Mouse (Mus musculus) forebrain, postnatal 0 days (tissue): ENCODE measurements at regions not wholly inside any gene's neighbourhood (a gene's known extent, or its start where the extent isn't known, plus 50 kb on each side); places are given as distances from the start of the nearest gene placed in this dataset.
A peak's percentile ranks its signal among the peaks of the same experiment; 100 is the strongest.

Experiments used
- ATAC-seq: fragments of 200-750 bp; cut with Nextera tagmentation; 2 replicates; pipeline ENCODE4 v1.8.0; 2017; ENCODE audit warnings: mild to moderate bottlenecking, moderate library complexity
- DNase-seq: peaks from one replicate; pipeline ENCODE4 v3.0.0-alpha.2; 2015
- H3K27ac ChIP-seq: fragments of 300-500 bp; sonication (generic); 2 replicates; pipeline ENCODE4 v1.5.1; 2014; ENCODE audit warnings: low read depth, mild to moderate bottlenecking, antibody characterized with exemption, low read length, moderate library complexity, mixed read lengths
- H3K27me3 ChIP-seq: fragments of 300-500 bp; sonication (generic); 2 replicates; pipeline ENCODE4 v1.6.1; 2014; ENCODE audit warnings: mild to moderate bottlenecking, low read length, mixed read lengths; ENCODE audit not compliant: insufficient read depth
- H3K36me3 ChIP-seq: fragments of 300-500 bp; sonication (generic); 2 replicates; pipeline ENCODE4 v1.6.1; 2014; ENCODE audit warnings: mild to moderate bottlenecking, moderate library complexity; ENCODE audit not compliant: insufficient read depth
- H3K4me1 ChIP-seq: fragments of 300-500 bp; sonication (generic); 2 replicates; pipeline ENCODE4 v1.6.1; 2014; ENCODE audit warnings: antibody characterized with exemption; ENCODE audit not compliant: insufficient read depth
- H3K4me2 ChIP-seq: fragments of 300-500 bp; sonication (generic); 2 replicates; pipeline ENCODE4 v1.6.1; 2014; ENCODE audit warnings: low read depth, mild to moderate bottlenecking, moderate library complexity
- H3K4me3 ChIP-seq: fragments of 300-500 bp; sonication (generic); 2 replicates; pipeline ENCODE4 v1.5.1; 2014; ENCODE audit warnings: low read depth, low read length, mixed read lengths
- H3K9ac ChIP-seq: fragments of 300-500 bp; sonication (generic); 2 replicates; pipeline ENCODE4 v1.6.1; 2014; ENCODE audit warnings: mild to moderate bottlenecking
- H3K9me3 ChIP-seq: fragments of 300-500 bp; sonication (generic); 2 replicates; pipeline ENCODE4 v1.6.1; 2016; ENCODE audit warnings: low read length
- CTCF ChIP-seq: sonication (generic); IDR thresholded peaks from 2 replicates; pipeline ENCODE4 v1.5.1; 2016; ENCODE audit warnings: antibody characterized with exemption, control low read depth, low read depth
- WGBS: fragments of 180-500 bp; shearing (Covaris S2); extraction: QIAGEN DNeasy Blood & Tissue Kit; methylation state at CpG from one replicate; pipeline ENCODE4 v1.1.7; 2014; 5-methylcytosine and 5-hydroxymethylcytosine counted together

DNA sequence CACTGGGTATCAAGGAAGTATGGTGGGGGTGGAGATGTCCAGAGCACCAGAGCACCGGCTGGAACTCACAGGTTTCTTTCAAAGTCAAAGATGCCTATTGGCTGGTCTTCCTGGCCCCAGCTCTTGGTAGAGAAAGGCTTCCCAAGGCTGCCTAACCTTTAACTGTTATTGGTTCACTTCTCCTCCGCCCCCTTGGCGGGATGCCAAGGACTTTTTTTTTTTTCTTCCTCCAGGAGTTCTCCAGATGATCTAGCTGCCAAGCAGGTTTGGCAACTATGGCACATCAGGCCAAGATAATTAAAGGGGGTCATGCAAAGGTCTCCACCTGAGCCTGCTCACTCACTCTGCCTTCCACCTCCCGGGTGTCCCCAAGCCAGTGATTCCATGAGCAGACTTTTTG, 67.5 kb downstream of the Sc5d start:
- Histone ChIP-seq H3K4me3 (no peak overlapping the region), H3K36me3 (no peaks in the 10 kb centered on the region), H3K4me1 (no peaks in the 10 kb centered on the region), H3K4me2 (no peak overlapping the region), H3K9me3 (no peaks in the 10 kb centered on the region), H3K9ac (no peak overlapping the region), H3K27me3 (no peaks in the 10 kb centered on the region), H3K27ac (no peak overlapping the region)
- no peak for TF ChIP-seq CTCF
- DNase-seq (no peak), ATAC-seq (no peak)
- 64% methylated on average over 4 of the region's 4 CpGs for WGBS

DNA sequence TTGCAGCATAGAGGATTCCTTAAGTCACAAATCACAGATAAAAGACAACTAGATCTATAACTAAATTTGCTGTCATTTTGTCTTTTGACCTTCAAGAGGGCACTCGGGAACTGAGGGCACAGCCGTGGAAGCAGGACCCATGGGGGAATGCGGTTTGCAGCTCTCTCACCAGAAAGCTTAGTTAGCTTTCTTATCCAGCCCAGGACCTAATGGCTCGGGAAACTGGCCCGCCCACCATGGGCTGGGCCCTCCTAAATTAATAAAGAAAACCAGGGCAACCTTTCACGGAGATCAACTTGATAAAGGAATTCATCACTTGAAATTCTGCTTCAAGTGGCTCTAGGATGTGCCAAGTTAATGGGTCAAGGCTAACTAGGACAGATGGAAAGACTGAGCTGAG, 67.9 kb downstream of the Sc5d start:
- H3K9ac ChIP-seq: no peak overlapping the region
- TF ChIP-seq CTCF: no peak

DNA sequence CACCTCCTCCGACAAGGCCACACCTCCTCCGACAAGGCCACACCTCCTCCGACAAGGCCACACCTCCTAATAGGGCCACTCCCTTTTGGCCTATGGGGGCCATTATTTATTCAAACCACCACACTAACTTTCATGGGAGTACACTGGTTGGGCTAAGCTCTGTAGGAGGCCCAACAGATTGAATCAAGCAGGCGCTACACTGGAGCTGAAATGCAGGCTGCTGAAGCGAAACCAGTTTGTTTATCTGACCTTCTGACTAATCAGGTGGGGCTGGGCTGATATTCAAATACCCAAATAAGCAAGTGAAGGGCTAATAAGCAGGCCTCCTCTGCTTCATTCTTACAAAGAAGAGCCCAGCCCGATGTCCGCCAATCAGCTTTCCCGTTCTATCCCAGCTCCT, 68.4 kb downstream of the Sc5d start:
- Histone ChIP-seq H3K27me3 (no peaks in the 10 kb centered on the region), H3K9me3 (no peaks in the 10 kb centered on the region), H3K36me3 (no peaks in the 10 kb centered on the region), H3K9ac (no peak overlapping the region), H3K27ac (no peak overlapping the region), H3K4me1 (no peaks in the 10 kb centered on the region), H3K4me3 (no peak overlapping the region), H3K4me2 (no peak overlapping the region)
- no peak for ATAC-seq
- TF ChIP-seq CTCF: no peak
- 87% methylated on average over 8 of the region's 8 CpGs for WGBS
- DNase-seq: no peak

More for the DNA sequence above, 67.9 kb downstream of the Sc5d start:
- Histone ChIP-seq H3K4me1 (no peaks in the 10 kb centered on the region), H3K27ac (no peak overlapping the region), H3K4me3 (no peak overlapping the region), H3K4me2 (no peak overlapping the region), H3K27me3 (no peaks in the 10 kb centered on the region), H3K9me3 (no peaks in the 10 kb centered on the region), H3K36me3 (no peaks in the 10 kb centered on the region)
- DNase-seq: no peak
- 83% methylated on average over 6 of the region's 6 CpGs for WGBS
- ATAC-seq: no peak

DNA sequence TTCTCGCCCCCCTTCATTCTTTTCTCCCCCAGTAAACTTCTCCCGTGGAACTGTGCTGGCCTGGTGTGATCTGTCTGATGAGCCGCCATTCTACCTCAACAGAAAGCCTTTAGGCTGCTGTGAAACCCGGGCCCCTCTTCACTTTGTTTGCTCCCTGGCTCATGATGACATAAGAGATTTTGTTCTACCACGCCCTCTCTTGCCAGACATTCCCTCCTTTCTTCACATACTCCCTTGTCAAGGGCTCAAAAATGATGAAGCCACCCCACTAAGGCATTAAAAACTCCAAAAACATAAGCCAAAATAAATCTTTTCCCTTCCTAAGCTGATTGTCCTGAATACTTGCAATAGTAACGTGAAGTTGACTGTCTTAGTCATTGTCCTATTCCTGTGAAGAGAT, 69.1 kb downstream of the Sc5d start:
- no peaks in the 10 kb centered on the region for H3K9me3 ChIP-seq
- ATAC-seq (no peak), DNase-seq (no peak)
- WGBS: 90% methylated on average over 6 of the region's 6 CpGs
- no peaks in the 10 kb centered on the region for H3K36me3 ChIP-seq
- TF ChIP-seq CTCF: no peak
- H3K9ac ChIP-seq: no peak overlapping the region
- H3K4me1 ChIP-seq: no peaks in the 10 kb centered on the region
- H3K4me3 ChIP-seq: no peak overlapping the region
- H3K27me3 ChIP-seq: no peaks in the 10 kb centered on the region
- H3K27ac ChIP-seq: no peak overlapping the region
- H3K4me2 ChIP-seq: no peak overlapping the region

DNA sequence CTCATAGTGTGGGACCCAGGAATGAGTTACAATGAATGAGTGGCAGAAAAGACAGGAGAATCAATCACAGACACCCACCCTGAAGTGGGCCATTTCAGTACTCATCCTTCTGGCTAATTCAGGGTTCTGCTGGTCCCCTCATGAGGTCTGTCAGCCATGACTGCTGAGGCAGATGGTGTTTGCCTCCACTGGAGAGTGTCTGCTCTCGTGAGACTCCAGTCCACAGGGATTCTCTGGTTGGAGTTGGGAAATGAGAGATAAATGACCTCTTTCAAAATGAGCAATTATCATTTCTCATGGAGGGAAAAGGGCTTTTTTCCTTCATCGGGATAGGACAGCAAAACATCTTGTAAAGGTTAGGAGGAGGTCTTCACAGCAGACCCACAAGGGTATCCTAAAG, 69.9 kb downstream of the Sc5d start:
- WGBS: 76% methylated on average over 2 of the region's 2 CpGs
- Histone ChIP-seq H3K27me3 (no peaks in the 10 kb centered on the region), H3K9ac (no peak overlapping the region), H3K4me3 (no peak overlapping the region), H3K9me3 (no peaks in the 10 kb centered on the region), H3K4me1 (no peaks in the 10 kb centered on the region), H3K4me2 (no peak overlapping the region), H3K36me3 (no peaks in the 10 kb centered on the region), H3K27ac (no peak overlapping the region)
- no peak for ATAC-seq
- DNase-seq: no peak
- no peak for TF ChIP-seq CTCF

DNA sequence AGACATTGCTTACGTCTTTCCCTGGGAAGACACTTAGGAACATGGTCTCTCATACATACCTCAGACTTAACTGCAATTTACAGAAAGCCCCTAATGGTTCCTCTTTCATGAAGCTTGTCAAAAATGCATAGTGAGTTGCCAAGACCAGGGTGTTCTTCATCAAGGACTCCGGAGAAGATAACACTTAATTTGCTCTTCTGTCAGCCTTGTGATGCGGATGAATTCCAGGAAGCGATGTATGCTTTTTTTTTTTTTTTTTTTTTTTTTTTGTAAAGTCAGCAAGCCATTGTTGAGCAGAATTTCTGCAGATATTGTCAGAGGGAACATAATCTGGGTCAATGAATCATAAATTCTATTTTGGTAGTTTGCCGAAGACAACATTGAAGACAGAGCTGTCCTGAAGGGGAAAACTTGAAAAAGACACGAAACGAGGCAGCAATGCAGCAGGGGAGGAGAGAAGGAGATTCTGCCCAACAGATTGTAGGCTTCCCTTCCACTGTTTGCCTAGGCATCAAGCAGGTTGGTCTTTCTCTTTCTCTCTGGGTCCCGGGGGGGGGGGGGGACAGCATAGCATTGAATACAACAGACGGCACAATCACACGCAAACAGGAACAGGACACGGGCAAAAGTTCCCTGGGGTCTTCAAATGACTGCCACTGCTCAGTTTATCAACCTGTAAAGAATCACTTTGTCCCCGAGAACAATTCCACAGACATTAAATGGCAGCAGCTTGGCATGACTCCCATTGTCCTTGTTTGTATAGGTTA, 69.1 kb upstream of the Sorl1 start:
- ATAC-seq (no peak), DNase-seq (no peak)
- Histone ChIP-seq H3K4me2 (no peak overlapping the region), H3K27me3 (no peaks in the 10 kb centered on the region), H3K9ac (no peak overlapping the region), H3K9me3 (no peaks in the 10 kb centered on the region), H3K4me3 (no peak overlapping the region), H3K4me1 (0 out of 2 replicates have a peak, but pooled peaks cover 3% of the 10 kb centered on the region), H3K27ac (no peak overlapping the region), H3K36me3 (no peaks in the 10 kb centered on the region)
- WGBS: 61% methylated on average over 12 of the region's 12 CpGs
- TF ChIP-seq CTCF: no peak

DNA sequence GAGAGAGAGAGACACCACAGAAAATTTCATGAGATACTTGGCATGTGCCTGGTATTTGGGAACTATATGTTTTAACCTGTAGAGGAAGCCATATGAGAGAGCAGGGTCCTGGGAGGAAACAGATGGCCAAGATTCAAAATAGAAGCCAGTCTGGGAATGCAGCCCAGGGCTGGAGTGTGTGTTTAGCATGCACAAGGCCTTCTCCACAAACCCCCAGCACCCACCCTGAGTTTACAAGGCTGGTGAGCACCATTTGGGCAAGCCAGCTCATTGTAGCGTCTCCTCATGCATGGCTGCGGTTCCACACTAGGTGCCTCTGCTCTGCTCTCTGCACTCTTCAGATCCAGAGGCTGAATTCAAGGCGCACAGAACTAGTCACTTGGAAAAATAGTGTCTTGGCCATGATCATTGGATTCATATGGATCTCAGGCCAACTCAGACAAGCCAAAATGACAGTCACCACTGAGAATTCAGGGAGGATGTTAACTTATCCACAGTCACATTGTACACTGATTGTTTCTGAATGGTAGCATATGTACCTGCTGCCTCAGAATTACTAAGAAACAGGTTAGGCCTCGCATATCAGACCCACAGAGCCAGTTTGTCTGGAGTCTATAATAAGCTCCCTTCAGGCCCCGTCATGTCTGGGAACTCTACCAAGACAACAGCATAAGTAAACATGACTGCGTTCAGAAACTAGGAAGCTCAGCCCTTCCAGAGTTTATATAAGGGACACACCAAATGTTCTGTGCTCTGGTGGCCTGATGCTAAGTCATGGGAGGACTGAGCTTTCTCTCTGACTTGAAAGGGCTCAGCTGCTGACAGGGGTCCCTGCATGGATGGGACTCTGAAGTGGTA, 63.5 kb upstream of the Sorl1 start:
- peak; percentile 84 for ATAC-seq
- peak; percentile 89 for DNase-seq

More for the DNA sequence above, 63.5 kb upstream of the Sorl1 start:
- no peaks in the 10 kb centered on the region for H3K9me3 ChIP-seq
- H3K36me3 ChIP-seq: no peaks in the 10 kb centered on the region
- 44% methylated on average over 6 of the region's 6 CpGs for WGBS
- H3K27ac ChIP-seq: peak overlapping the region; percentile 62
- H3K4me3 ChIP-seq: no peak overlapping the region
- no peak for TF ChIP-seq CTCF
- H3K4me2 ChIP-seq: no peak overlapping the region
- H3K9ac ChIP-seq: no peak overlapping the region
- no peaks in the 10 kb centered on the region for H3K27me3 ChIP-seq
- peaks cover 24% of the 10 kb centered on the region for H3K4me1 ChIP-seq
